Mouse (Mus musculus): Measurements from ENCODE around the gene Snx29.

- TF ChIP-seq POLR2A (IDR thresholded peaks at IDR 0.05; ENCODE audit: control insufficient read depth, extremely low read depth, insufficient read depth, low read length, poor library complexity) = no peak
- TF ChIP-seq CTCF (IDR thresholded peaks at IDR 0.05; ENCODE audit: borderline replicate concordance, control insufficient read depth, extremely low read depth, insufficient read depth, low read length, poor library complexity) = no peak
Observed at GRCm38 (mm10) chr16:11743013-11743412, 420.3 kb downstream of the Snx29 start.
